Mouse (Mus musculus): Measurements from ENCODE around the gene Sarnp. TPM values are rescaled to one million over a fixed set of nuclear protein-coding genes. Genes with fewer than 3 reads are reported as not detected.
A peak's percentile ranks its signal among the peaks of the same experiment; 100 is the strongest.

The Sarnp gene
- 78.5 and 79.8 TPM in 2 replicates for polyA plus RNA-seq (2012; rRNA removed)

DNA sequence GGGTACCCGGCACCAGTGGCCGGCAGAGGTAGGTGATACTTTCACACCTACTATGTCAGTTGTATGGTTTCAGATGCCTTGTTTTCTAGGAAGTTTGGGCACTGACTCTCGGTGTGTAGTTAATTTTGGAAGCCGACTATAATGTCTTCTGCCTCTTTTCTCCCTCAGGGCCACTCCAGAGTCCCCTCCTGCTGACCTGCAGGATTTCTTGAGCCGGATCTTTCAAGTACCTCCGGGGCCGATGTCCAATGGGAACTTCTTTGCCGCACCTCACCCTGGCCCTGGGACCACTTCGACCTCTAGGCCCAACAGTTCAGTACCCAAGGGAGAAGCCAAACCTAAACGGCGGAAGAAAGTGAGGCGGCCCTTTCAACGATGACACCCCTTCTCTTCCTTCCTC lies at the start of gene Sarnp:
Gene Sarnp, plus strand, starts transcription at position 301 of the 400 bp plus-strand sequence.
- no peak for DNase-seq (ENCODE audit: low spot score)

GRCm38 (mm10) chr10:128772895-128773294 lies 44.2 kb upstream of the Sarnp start:
- DNase-seq (ENCODE audit: low spot score): no peak

GRCm38 (mm10) chr10:128773685-128774084 lies 43.4 kb upstream of the Sarnp start:
- no peak for DNase-seq (ENCODE audit: low spot score)

GRCm38 (mm10) chr10:128778441-128778840 lies 38.7 kb upstream of the Sarnp start:
- no peak for DNase-seq (ENCODE audit: low spot score)

- DNase-seq (ENCODE audit: low spot score): no peak
Observed at GRCm38 (mm10) chr10:128779011-128779795, 37.9 kb upstream of the Sarnp start.

DNA sequence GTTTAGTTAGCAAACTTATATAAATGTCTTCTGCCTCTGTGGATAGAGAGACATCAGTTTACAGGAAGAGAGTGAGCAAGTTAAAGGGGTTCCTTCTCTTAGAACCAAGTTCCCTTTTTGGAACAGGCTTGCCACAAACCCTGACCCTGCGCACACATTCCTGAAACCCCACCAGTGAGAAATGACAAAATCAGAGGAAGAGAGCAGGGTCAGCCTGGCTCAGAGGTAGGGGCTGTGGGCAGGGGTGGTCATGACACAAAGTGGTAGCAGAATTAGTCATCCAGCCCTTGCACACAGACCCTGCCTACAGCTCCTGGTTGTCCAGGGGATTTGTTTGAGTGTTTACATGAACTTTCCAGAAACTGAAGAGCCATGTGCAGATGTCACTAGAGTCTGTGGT lies 36.9 kb upstream of the Sarnp start:
- no peak for DNase-seq (ENCODE audit: low spot score)

GRCm38 (mm10) chr10:128790398-128791124 lies 26.6 kb upstream of the Sarnp start, which contains the start of gene Mmp19:
Gene Mmp19, plus strand, starts transcription at chr10:128790910.
- no peak for DNase-seq (ENCODE audit: low spot score)

- no peak for DNase-seq (ENCODE audit: low spot score)
Observed at GRCm38 (mm10) chr10:128792041-128792440, 25.1 kb upstream of the Sarnp start.

DNA sequence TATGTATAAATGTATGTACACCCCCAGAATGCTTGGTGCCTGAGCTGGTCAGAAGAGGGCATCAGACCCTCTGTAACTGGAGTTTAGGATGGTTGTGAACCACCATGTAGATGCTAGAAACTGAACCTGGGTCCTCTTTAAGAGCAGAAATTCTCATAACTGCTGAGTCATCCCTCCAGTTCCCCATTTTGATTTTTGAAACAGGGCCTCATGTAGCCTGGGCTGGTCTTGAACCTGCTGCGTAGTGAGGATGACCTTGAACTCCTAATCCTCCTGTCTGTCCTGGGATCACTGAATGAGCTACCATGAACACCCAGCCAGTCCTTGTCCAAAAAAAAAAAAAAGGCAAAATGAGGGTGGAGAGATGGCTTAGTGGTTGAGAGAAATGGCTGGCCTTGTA lies 23.9 kb upstream of the Sarnp start:
- DNase-seq (ENCODE audit: low spot score): no peak

DNA sequence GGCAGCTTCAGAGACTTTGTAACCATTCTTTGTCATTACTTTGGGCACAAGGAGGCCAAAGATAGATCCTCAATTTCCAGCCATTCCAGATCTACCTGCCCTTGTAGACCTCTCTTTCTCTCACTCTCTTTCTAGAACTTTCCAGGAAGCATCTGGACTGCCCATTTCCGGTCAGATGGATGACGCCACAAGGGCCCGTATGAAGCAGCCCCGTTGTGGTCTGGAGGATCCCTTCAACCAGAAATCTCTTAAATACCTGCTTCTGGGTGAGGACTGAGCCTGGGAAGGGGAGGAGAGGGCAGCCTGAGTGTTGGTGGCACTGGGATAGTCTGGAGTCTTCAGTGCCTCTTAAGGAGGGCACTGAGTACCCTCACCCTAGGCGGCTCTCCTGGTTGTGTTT lies 22.7 kb upstream of the Sarnp start:
- no peak for DNase-seq (ENCODE audit: low spot score)

DNA sequence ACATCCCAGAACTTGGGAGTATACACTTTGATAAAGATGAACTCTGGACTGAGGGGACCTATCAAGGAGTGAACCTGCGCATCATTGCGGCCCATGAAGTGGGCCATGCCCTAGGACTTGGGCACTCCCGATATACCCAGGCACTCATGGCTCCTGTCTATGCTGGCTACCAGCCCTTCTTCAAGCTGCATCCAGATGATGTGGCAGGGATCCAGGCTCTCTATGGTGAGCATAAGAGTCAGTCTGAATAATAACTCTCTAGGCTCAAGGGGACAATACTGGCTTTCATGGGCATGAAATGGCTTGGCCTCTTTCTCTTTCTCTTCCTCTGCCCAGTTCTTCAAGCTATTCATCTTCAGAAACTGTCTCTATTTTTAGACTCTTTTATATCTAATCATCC lies 21.6 kb upstream of the Sarnp start:
- DNase-seq (ENCODE audit: low spot score): no peak

DNA sequence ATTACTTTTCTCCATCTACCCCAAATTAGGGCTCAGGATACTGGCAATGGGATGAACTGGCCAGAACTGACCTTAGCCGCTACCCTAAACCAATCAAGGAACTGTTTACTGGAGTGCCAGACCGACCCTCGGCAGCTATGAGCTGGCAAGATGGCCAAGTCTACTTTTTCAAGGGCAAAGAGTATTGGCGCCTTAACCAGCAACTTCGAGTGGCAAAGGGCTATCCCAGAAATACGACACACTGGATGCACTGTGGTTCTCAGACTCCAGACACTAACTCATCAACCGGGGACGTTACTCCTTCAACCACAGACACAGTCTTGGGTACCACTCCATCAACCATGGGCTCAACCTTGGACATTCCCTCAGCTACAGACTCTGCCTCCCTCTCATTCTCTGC lies 18.5 kb upstream of the Sarnp start:
- DNase-seq (ENCODE audit: low spot score): no peak

GRCm38 (mm10) chr10:128801981-128802495 lies 15.1 kb upstream of the Sarnp start:
- no peak for DNase-seq (ENCODE audit: low spot score)

DNA sequence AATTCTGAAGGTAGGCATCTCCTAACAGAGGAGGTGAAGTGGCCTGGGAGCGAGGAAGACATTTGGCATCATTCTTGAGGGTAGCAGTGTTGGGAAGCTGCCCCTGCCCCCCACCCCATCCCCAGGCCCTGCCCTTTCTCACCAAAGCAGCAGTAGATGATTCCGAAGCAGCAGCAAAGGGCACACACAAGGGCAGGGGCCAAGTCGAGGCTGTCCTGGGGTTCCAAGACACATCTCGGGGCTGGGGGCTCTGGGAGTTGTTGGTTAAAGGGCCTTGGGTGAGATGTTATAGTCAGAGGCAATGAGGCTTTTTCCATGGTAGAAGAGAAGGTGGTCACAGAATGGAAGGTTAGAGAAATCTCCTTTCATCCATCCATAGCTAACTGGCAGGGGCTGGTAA lies 14.2 kb upstream of the Sarnp start:
- DNase-seq (ENCODE audit: low spot score): no peak

GRCm38 (mm10) chr10:128803361-128803760 lies 13.8 kb upstream of the Sarnp start:
- no peak for DNase-seq (ENCODE audit: low spot score)

GRCm38 (mm10) chr10:128803771-128804270 lies 13.3 kb upstream of the Sarnp start, which contains the start of gene Dnajc14:
Gene Dnajc14, plus strand, starts transcription at chr10:128804062.
- DNase-seq (ENCODE audit: low spot score): peak; percentile 50

DNA sequence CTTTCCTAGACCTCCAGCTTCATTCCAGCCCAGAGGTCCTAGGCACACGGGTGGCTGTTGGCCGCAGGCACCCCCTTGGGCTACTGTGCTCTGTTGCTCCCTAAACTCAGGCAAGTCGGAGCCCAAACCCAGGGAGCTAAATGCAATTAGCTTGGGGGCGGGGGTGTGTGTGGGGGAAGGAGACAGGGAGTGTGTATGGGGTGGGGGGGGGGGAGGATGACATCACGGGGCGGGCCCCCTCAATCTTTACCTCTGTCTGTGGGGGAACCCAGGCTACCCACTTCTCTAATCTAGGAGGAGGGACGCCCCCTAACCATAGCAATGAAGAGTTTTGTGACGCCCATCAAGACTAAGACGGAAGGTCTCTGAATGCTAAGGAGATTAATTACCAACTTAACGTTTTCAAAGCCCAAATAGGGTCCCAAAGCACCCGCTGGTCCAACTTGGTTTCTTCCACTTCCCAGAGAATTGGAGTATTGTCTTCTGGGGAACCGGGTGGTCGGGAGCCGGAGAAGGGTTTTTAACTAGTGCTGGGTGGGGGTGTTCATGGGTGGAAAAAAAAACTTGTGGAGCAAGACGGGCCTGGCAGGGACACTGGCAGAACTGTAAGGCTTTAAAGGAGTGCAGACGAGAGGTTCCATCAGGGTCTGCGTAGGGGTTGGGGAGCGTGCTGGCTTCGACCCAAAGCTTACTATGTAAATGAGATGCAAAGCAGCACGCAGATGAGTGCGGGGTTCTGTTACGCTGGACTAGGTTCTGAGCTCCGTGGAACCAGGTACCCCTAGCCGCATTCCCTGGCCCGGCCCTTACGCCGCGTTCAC lies 12.7 kb upstream of the Sarnp start, which contains the start of gene Tmem198b:
Gene Tmem198b, minus strand, starts transcription at position 100 of the 821 bp plus-strand sequence.
- peak; percentile 35 for DNase-seq (ENCODE audit: low spot score)

DNA sequence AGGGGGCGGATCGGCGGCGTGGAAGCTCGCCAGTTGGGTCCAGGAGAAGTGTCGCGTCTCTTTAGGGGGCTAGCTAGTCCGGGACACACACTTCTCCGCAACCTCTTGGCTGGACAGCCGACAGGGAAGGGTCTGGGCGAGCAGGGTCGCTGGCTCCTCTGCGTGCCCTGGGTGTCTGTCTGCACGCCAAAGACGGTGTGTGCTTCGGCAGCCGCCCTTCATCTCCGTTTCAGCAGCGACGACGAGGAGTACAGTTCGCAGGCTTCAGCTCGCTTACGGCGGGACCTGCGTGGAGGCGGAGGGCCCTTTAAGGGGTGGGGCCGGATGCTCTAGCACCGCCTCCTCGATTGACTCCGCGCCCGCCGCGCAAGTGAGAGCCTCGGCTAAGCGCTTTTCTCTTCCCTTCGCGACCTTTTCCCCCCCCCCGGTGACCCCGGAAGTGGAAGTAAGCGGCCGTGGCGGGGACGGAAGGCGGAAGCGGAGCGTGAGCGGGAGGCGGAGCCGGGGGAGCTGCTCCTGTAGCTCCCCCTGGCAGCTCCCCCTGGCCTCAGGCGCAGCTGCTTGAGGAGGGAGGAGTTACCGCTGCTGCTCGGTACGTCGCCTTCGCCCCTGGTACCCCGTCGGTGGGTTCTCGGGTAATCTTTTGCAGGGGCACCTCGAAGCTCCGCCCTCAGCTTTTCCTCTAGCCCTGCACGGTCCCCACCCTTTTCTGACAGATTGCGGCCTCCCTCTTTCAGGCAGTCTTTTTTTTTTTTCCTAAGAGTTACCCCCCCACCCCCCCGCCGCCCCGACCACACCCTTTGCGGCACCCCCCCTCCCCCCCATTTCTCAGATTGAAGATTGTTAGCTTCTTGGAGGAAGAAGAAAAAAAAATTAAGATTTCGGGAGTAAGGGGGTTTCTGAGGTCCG lies 11.8 kb upstream of the Sarnp start:
- DNase-seq (ENCODE audit: low spot score): peak; percentile 84

DNA sequence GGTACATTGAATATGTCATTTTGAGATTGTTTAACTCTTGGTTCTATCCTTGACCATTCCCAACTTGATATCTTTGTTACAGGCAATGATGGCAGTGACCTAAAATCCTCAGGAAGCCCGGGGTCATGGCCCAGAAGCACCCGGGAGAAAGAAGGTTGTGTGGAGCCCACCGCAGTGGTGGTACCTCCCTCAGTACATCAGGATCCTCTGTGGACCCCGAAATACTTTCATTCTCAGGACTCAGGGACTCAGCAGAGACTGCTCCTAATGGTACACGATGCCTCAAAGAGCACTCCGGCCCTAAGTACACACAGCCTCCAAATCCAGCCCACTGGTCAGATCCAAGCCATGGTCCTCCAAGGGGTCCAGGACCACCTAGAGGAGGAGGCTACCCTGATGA lies 11.0 kb upstream of the Sarnp start:
- no peak for DNase-seq (ENCODE audit: low spot score)

DNA sequence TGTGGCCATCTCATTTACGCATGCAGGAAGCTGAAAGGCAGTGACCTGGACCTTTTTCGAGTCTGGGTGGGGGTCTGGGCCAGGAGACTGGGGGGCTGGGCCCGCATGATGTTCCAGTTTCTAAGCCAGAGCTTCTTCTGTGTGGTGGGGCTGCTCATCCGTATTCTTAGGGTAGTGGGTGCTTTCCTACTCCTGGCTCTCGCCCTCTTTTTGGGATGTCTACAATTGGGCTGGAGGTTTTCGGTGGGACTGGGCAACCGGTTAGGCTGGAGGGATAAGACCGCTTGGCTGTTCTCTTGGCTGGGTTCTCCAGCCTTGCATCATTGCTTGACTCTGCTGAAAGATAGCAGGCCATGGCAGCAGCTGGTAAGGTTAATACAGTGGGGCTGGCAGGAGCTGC lies 10.1 kb upstream of the Sarnp start:
- DNase-seq (ENCODE audit: low spot score): no peak

- no peak for DNase-seq (ENCODE audit: low spot score)
Observed at GRCm38 (mm10) chr10:128820217-128820616, 3.1 kb downstream of the Sarnp start.
